15 mouse cellular contexts compared by ENCODE assay signal in the genomic region with DNA sequence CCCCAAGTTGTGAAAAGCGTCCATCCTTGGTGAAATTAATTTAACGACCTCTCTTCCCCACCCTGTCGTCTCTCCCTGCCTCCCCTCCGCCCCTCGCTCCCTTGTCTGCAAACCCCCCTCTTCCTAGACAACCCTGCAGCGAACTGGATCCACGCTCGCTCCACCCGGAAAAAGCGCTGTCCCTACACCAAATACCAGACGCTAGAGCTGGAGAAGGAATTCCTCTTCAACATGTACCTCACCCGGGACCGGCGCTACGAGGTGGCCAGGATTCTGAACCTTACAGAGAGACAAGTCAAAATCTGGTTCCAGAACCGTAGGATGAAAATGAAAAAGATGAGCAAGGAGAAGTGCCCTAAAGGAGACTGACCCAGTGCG. TPM values are rescaled to one million over a fixed set of nuclear protein-coding genes. Genes with fewer than 3 reads are reported as not detected.
A peak's percentile ranks its signal among the peaks of the same experiment; 100 is the strongest.
DNase-seq lines count a peak whose midpoint lies in the region; ATAC-seq lines count a peak whose summit lies in the region.
"Had no signal": no experiment of that assay in that cellular context is flagged by ENCODE, and none has a peak within 500 bp of the region (broad histone marks: within the 10 kb centered on the region; RNA-seq: fewer than 3 reads in every experiment).

No protein-coding gene starts in this region.

- H3K4me3 ChIP-seq in kidney, embryonic 16.5 days (ENCODE audit: low read length): peak overlapping the region; percentile 82
- H3K4me3 ChIP-seq in neural tube, embryonic 12.5 days: peak overlapping the region; percentile 54

- 2% methylated on average over 17 of the region's 17 CpGs for WGBS in kidney, embryonic 16.5 days
- WGBS in neural tube, embryonic 12.5 days: under 1% methylated on average over 17 of the region's 17 CpGs

- no peak for ATAC-seq in kidney, embryonic 16.5 days (ENCODE audit: low FRiP score, low TSS enrichment)
- ATAC-seq in neural tube, embryonic 12.5 days (ENCODE audit: low FRiP score, low read depth): no peak
- ATAC-seq: inflammation-experienced regulatory T-cells, adult 6 months had no signal

- H3K27me3 ChIP-seq in kidney, embryonic 16.5 days (ENCODE audit: insufficient read depth, low read length): no peaks in the 10 kb centered on the region
- H3K27me3 ChIP-seq in neural tube, embryonic 12.5 days (replicated peaks): peaks cover 60% of the 10 kb centered on the region

- no peaks in the 10 kb centered on the region for H3K9me3 ChIP-seq in kidney, embryonic 16.5 days (ENCODE audit: low read length)
- no peaks in the 10 kb centered on the region for H3K9me3 ChIP-seq in neural tube, embryonic 12.5 days
- H3K9me3 ChIP-seq: midbrain, embryonic 10.5 days had no signal

- H3K4me2 ChIP-seq in kidney, embryonic 16.5 days (replicated peaks; ENCODE audit: low read depth, low read length): peak overlapping the region; percentile 80
- peak overlapping the region; percentile 75 for H3K4me2 ChIP-seq in neural tube, embryonic 12.5 days (replicated peaks)

- peak overlapping the region; percentile 99 for H3K9ac ChIP-seq in kidney, embryonic 16.5 days (replicated peaks; ENCODE audit: low read length)
- peak overlapping the region; percentile 96 for H3K9ac ChIP-seq in neural tube, embryonic 12.5 days

- peak; percentile 52 for DNase-seq in adrenal gland, adult 2 months
- DNase-seq in adrenal gland, adult 8-10 months: no peak
- DNase-seq in kidney, adult 18-20 months: peak; percentile 57
- no peak for DNase-seq in kidney, adult 11 months
- no peak for DNase-seq in layer of hippocampus, postnatal 14 days (ENCODE audit: low spot score in 2 of 2)
- no peak for DNase-seq in cerebellum, adult 11 months
- DNase-seq: embryo, embryonic 11 days; lung, embryonic 14.5 days; thymus, adult 2 months had no signal

- H3K4me1 ChIP-seq in kidney, embryonic 16.5 days (ENCODE audit: insufficient read depth, low read length): peaks cover 50% of the 10 kb centered on the region
- H3K4me1 ChIP-seq in neural tube, embryonic 12.5 days: peaks cover 39% of the 10 kb centered on the region

- peak overlapping the region; percentile 99 for H3K27ac ChIP-seq in kidney, embryonic 16.5 days (ENCODE audit: low read length)
- peak overlapping the region; percentile 57; the same call in 1 of the 2 replicates for H3K27ac ChIP-seq in neural tube, embryonic 12.5 days
- H3K27ac ChIP-seq: midbrain, embryonic 10.5 days had no signal

- no peaks in the 10 kb centered on the region for H3K36me3 ChIP-seq in kidney, embryonic 16.5 days (ENCODE audit: insufficient read depth, low read length)
- H3K36me3 ChIP-seq in neural tube, embryonic 12.5 days: no peaks in the 10 kb centered on the region
- H3K36me3 ChIP-seq: G1E; midbrain, embryonic 10.5 days had no signal

RNA-seq across cellular contexts. Expression of gene Hoxd9, which starts 1.5 kb away (rescaled TPM):
- total RNA-seq in adrenal gland, adult 2 months (2021): 1 to 10 TPM; 3.3 to 7.8 TPM
- polyA plus RNA-seq in adrenal gland, adult 2 months (2012; rRNA removed): 6.5 and 9.0 TPM in 2 replicates
- total RNA-seq in adrenal gland, adult 8-10 months (2022): 1 to 10 TPM; 6.5 to 9.2 (median 7.0) TPM
- 38.2 and 38.4 TPM in 2 replicates for polyA plus RNA-seq in kidney, embryonic 16.5 days (2015; fragmentation: Nextera tagmentation; extraction: Ambion mirVana)
- 34.4 and 36.8 TPM in 2 replicates for polyA plus RNA-seq in neural tube, embryonic 12.5 days (2016; fragmentation: Nextera tagmentation; extraction: Ambion mirVana)
- total RNA-seq in layer of hippocampus, postnatal 14 days (2021): not detected
- total RNA-seq: G1E; left cerebral cortex, postnatal 14 days had no signal
- polyA plus RNA-seq: G1E; inflammation-experienced regulatory T-cells, adult 6 months; midbrain, embryonic 10.5 days had no signal

RNA-seq across cellular contexts. Expression of gene Hoxd8, which starts 5.4 kb away (rescaled TPM):
- total RNA-seq in adrenal gland, adult 2 months (2021): 10 to 100 TPM; 27.9 to 34.7 TPM
- 19.7 and 52.7 TPM in 2 replicates for polyA plus RNA-seq in adrenal gland, adult 2 months (2012; rRNA removed)
- 10 to 100 TPM; 33.3 to 45.8 (median 36.6) TPM for total RNA-seq in adrenal gland, adult 8-10 months (2022)
- 41.0 and 45.6 TPM in 2 replicates for polyA plus RNA-seq in kidney, embryonic 16.5 days (2015; fragmentation: Nextera tagmentation; extraction: Ambion mirVana)
- polyA plus RNA-seq in neural tube, embryonic 12.5 days (2016; fragmentation: Nextera tagmentation; extraction: Ambion mirVana): 20.8 and 21.4 TPM in 2 replicates
- not detected for total RNA-seq in layer of hippocampus, postnatal 14 days (2021)
- total RNA-seq: G1E; left cerebral cortex, postnatal 14 days had no signal
- polyA plus RNA-seq: G1E; inflammation-experienced regulatory T-cells, adult 6 months; midbrain, embryonic 10.5 days had no signal

RNA-seq across cellular contexts. Expression of gene Hoxd10, which starts 7.3 kb away (rescaled TPM):
- total RNA-seq in adrenal gland, adult 2 months (2021): not detected
- polyA plus RNA-seq in adrenal gland, adult 2 months (2012; rRNA removed): not detected in 2 replicates
- total RNA-seq in adrenal gland, adult 8-10 months (2022): not detected
- 33.5 and 38.5 TPM in 2 replicates for polyA plus RNA-seq in kidney, embryonic 16.5 days (2015; fragmentation: Nextera tagmentation; extraction: Ambion mirVana)
- 48.9 and 49.0 TPM in 2 replicates for polyA plus RNA-seq in neural tube, embryonic 12.5 days (2016; fragmentation: Nextera tagmentation; extraction: Ambion mirVana)
- not detected for total RNA-seq in layer of hippocampus, postnatal 14 days (2021)
- total RNA-seq: left cerebral cortex, postnatal 14 days had no signal
- polyA plus RNA-seq: G1E; inflammation-experienced regulatory T-cells, adult 6 months; lung, embryonic 14.5 days; midbrain, embryonic 10.5 days; thymus, adult 2 months had no signal

RNA-seq across cellular contexts. Expression of gene Hoxd3, which starts 12.7 kb away (rescaled TPM):
- total RNA-seq in adrenal gland, adult 2 months (2021): 1 to 10 TPM in 1 of 2 experiments, under 1 TPM in 1; 0.62 to 1.0 TPM
- polyA plus RNA-seq in adrenal gland, adult 2 months (2012; rRNA removed): 10.6 and 11.1 TPM in 2 replicates
- 1 to 10 TPM in 3 of 4 experiments, under 1 TPM in 1; 0.73 to 1.9 (median 1.5) TPM for total RNA-seq in adrenal gland, adult 8-10 months (2022)
- 14.6 and 15.4 TPM in 2 replicates for polyA plus RNA-seq in kidney, embryonic 16.5 days (2015; fragmentation: Nextera tagmentation; extraction: Ambion mirVana)
- polyA plus RNA-seq in neural tube, embryonic 12.5 days (2016; fragmentation: Nextera tagmentation; extraction: Ambion mirVana): 55.9 and 68.9 TPM in 2 replicates
- not detected for total RNA-seq in layer of hippocampus, postnatal 14 days (2021)
- total RNA-seq: left cerebral cortex, postnatal 14 days had no signal
- polyA plus RNA-seq: inflammation-experienced regulatory T-cells, adult 6 months; lung, embryonic 14.5 days had no signal

RNA-seq across cellular contexts. Expression of gene Hoxd4, which starts 12.7 kb away (rescaled TPM):
- total RNA-seq in adrenal gland, adult 2 months (2021): 10 to 100 TPM; 16.7 to 19.3 TPM
- polyA plus RNA-seq in adrenal gland, adult 2 months (2012; rRNA removed): 72.3 and 92.5 TPM in 2 replicates
- 10 to 100 TPM; 16.8 to 37.2 (median 31.3) TPM for total RNA-seq in adrenal gland, adult 8-10 months (2022)
- 4.5 and 4.9 TPM in 2 replicates for polyA plus RNA-seq in kidney, embryonic 16.5 days (2015; fragmentation: Nextera tagmentation; extraction: Ambion mirVana)
- polyA plus RNA-seq in neural tube, embryonic 12.5 days (2016; fragmentation: Nextera tagmentation; extraction: Ambion mirVana): 14.2 and 16.0 TPM in 2 replicates
- not detected for total RNA-seq in layer of hippocampus, postnatal 14 days (2021)
- total RNA-seq: left cerebral cortex, postnatal 14 days had no signal
- polyA plus RNA-seq: inflammation-experienced regulatory T-cells, adult 6 months; lung, embryonic 14.5 days; midbrain, embryonic 10.5 days had no signal

Comparison
In these comparisons a context has a peak if more than half of its experiments do, and no peak if none do; other contexts are left out.
1. DNase-seq: peak in adrenal gland, adult 2 months (single experiment) and kidney, adult 18-20 months (single experiment); none in adrenal gland, adult 8-10 months (single experiment), kidney, adult 11 months (single experiment), layer of hippocampus, postnatal 14 days (0 of 2) and cerebellum, adult 11 months (single experiment).
2. RNA of gene Hoxd9, which starts 1.5 kb away (total RNA-seq): 3.3 to 7.8 TPM in adrenal gland, adult 2 months and 6.5 to 9.2 TPM in adrenal gland, adult 8-10 months; not detected in layer of hippocampus, postnatal 14 days; every median in the first group is over 4 times any median in the second.
3. RNA of gene Hoxd8, which starts 5.4 kb away (total RNA-seq): 33.3 to 45.8 TPM in adrenal gland, adult 8-10 months and 27.9 to 34.7 TPM in adrenal gland, adult 2 months; not detected in layer of hippocampus, postnatal 14 days; every median in the first group is over 10 times any median in the second.